Mouse (Mus musculus) liver, embryonic 16.5 days (tissue): ENCODE data around the gene Vps4b. TPM values are rescaled to one million over a fixed set of nuclear protein-coding genes. Genes with fewer than 3 reads are reported as not detected.

Source experiments
- ATAC-seq: fragments of 200-750 bp; cut with Nextera tagmentation; 2 replicates; pipeline ENCODE4 v1.8.0; 2017; ENCODE audit warnings: low read depth, mild to moderate bottlenecking, moderate number of reproducible peaks, moderate library complexity
- H3K27ac ChIP-seq: fragments of 300-500 bp; sonication (generic); 2 replicates; pipeline ENCODE4 v1.5.1; 2014; ENCODE audit warnings: mild to moderate bottlenecking, low read length
- H3K27me3 ChIP-seq: fragments of 300-500 bp; sonication (generic); 2 replicates; pipeline ENCODE4 v1.6.1; 2014; ENCODE audit warnings: low read depth, low read length, mixed read lengths; ENCODE audit not compliant: control insufficient read depth, insufficient read depth
- H3K36me3 ChIP-seq: fragments of 300-500 bp; sonication (generic); 2 replicates; pipeline ENCODE4 v1.6.1; 2014; ENCODE audit warnings: mild to moderate bottlenecking; ENCODE audit not compliant: control insufficient read depth, insufficient read depth
- H3K4me1 ChIP-seq: fragments of 300-500 bp; sonication (generic); 2 replicates; pipeline ENCODE4 v1.6.1; 2014; ENCODE audit warnings: low read depth, low read length, mixed read lengths; ENCODE audit not compliant: control insufficient read depth
- H3K4me2 ChIP-seq: fragments of 300-500 bp; sonication (generic); 2 replicates; pipeline ENCODE4 v1.6.1; 2014; ENCODE audit warnings: low read depth, low read length, mixed read lengths
- H3K4me3 ChIP-seq: fragments of 300-500 bp; sonication (generic); 2 replicates; pipeline ENCODE4 v1.5.1; 2014; ENCODE audit warnings: low read depth, mild to moderate bottlenecking, low read length
- H3K9ac ChIP-seq: fragments of 300-500 bp; sonication (generic); 2 replicates; pipeline ENCODE4 v1.6.1; 2014; ENCODE audit warnings: low read depth, low read length
- H3K9me3 ChIP-seq: fragments of 300-500 bp; sonication (generic); replicated peaks from 2 replicates; pipeline ENCODE4 v1.6.1; 2016; ENCODE audit warnings: low read length; ENCODE audit not compliant: control insufficient read depth
- WGBS: fragments of 180-500 bp; shearing (Covaris S2); extraction: QIAGEN DNeasy Blood & Tissue Kit; methylation state at CpG from one replicate; pipeline ENCODE4 v1.1.7; 2014; ENCODE audit not compliant: insufficient replicate concordance; 5-methylcytosine and 5-hydroxymethylcytosine counted together
- polyA plus RNA-seq: library from polyadenylated mRNA; unstranded; fragments of >200 nt; fragmentation: Nextera tagmentation; extraction: Ambion mirVana; gene quantifications from 2 replicates; pipeline ENCODE4 v1.2.1, GENCODE M21; 2015

The Vps4b gene
- polyA plus RNA-seq, 1 experiment from 2014 or later: 22.6 TPM

- Histone ChIP-seq H3K36me3 (no peaks in the 10 kb centered on the region), H3K27ac (peak within 1 kb of the TSS; percentile 88), H3K4me2 (peak within 1 kb of the TSS; percentile 100), H3K9ac (peak within 1 kb of the TSS; percentile 74), H3K9me3 (no peaks in the 10 kb centered on the region), H3K4me3 (peak within 1 kb of the TSS; percentile 81), H3K4me1 (peaks cover 7% of the 10 kb centered on the region), H3K27me3 (no peaks in the 10 kb centered on the region)
- peak; percentile 98 for ATAC-seq
- WGBS: 1% methylated on average over 51 of the region's 51 CpGs
These were observed 36.7 kb downstream of the Vps4b start, which contains the start of gene Kdsr for GRCm38 (mm10) chr1:106759572-106760435. Gene Kdsr (minus strand): TSS chr1:106759727.

- H3K36me3 ChIP-seq: no peaks in the 10 kb centered on the region
- WGBS: under 1% methylated on average over 34 of the region's 34 CpGs
- H3K9ac ChIP-seq: peak overlapping the region; percentile 74
- peaks cover 7% of the 10 kb centered on the region for H3K4me1 ChIP-seq
- H3K4me2 ChIP-seq: peak overlapping the region; percentile 100
- H3K9me3 ChIP-seq: no peaks in the 10 kb centered on the region
- no peaks in the 10 kb centered on the region for H3K27me3 ChIP-seq
- H3K27ac ChIP-seq: peak overlapping the region; percentile 88
- peak overlapping the region; percentile 81 for H3K4me3 ChIP-seq
- peak; percentile 58 for ATAC-seq
These were observed 37.6 kb downstream of the Vps4b start for GRCm38 (mm10) chr1:106758734-106759571.

DNA sequence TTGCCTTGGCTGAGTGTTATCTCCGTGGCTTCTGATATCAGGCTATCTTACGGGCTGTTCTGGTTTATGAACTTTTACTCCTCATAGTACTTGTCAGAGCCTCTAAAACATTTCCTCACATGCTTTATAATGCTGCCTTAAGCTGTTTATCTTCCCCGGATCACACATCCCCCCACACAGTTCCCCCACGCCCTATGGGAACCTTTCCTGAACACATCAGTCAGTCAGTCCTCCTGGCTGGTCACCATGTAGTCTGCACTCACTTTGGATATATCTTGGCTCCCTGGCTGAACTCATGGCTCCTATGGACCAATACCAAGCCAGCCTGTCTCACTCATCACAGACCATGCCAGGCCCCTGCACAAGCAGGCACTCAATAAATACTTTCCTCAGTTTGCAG, 39.9 kb downstream of the Vps4b start:
- no peaks in the 10 kb centered on the region for H3K27me3 ChIP-seq
- no peak for ATAC-seq
- H3K27ac ChIP-seq: no peak overlapping the region
- H3K9ac ChIP-seq: no peak overlapping the region
- H3K4me1 ChIP-seq: peaks cover 7% of the 10 kb centered on the region
- no peaks in the 10 kb centered on the region for H3K9me3 ChIP-seq
- H3K4me3 ChIP-seq: no peak overlapping the region
- no peak overlapping the region for H3K4me2 ChIP-seq
- no peaks in the 10 kb centered on the region for H3K36me3 ChIP-seq
- WGBS: 27% methylated on average over 4 of the region's 4 CpGs

GRCm38 (mm10) chr1:106752013-106752412, 44.5 kb downstream of the Vps4b start:
- ATAC-seq: no peak
- 84% methylated on average over 5 of the region's 5 CpGs for WGBS
- H3K4me3 ChIP-seq: no peak overlapping the region
- H3K27me3 ChIP-seq: no peaks in the 10 kb centered on the region
- H3K9ac ChIP-seq: no peak overlapping the region
- no peaks in the 10 kb centered on the region for H3K9me3 ChIP-seq
- H3K36me3 ChIP-seq: no peaks in the 10 kb centered on the region
- no peak overlapping the region for H3K4me2 ChIP-seq
- no peak overlapping the region for H3K27ac ChIP-seq
- no peaks in the 10 kb centered on the region for H3K4me1 ChIP-seq

GRCm38 (mm10) chr1:106750656-106751055, 45.9 kb downstream of the Vps4b start:
- no peak for ATAC-seq
- no peak overlapping the region for H3K4me2 ChIP-seq
- no peaks in the 10 kb centered on the region for H3K9me3 ChIP-seq
- no peak overlapping the region for H3K27ac ChIP-seq
- no peaks in the 10 kb centered on the region for H3K4me1 ChIP-seq
- no peak overlapping the region for H3K9ac ChIP-seq
- no peaks in the 10 kb centered on the region for H3K36me3 ChIP-seq
- H3K27me3 ChIP-seq: no peaks in the 10 kb centered on the region
- H3K4me3 ChIP-seq: no peak overlapping the region
- WGBS: 56% methylated on average over 1 of the region's 1 CpGs

DNA sequence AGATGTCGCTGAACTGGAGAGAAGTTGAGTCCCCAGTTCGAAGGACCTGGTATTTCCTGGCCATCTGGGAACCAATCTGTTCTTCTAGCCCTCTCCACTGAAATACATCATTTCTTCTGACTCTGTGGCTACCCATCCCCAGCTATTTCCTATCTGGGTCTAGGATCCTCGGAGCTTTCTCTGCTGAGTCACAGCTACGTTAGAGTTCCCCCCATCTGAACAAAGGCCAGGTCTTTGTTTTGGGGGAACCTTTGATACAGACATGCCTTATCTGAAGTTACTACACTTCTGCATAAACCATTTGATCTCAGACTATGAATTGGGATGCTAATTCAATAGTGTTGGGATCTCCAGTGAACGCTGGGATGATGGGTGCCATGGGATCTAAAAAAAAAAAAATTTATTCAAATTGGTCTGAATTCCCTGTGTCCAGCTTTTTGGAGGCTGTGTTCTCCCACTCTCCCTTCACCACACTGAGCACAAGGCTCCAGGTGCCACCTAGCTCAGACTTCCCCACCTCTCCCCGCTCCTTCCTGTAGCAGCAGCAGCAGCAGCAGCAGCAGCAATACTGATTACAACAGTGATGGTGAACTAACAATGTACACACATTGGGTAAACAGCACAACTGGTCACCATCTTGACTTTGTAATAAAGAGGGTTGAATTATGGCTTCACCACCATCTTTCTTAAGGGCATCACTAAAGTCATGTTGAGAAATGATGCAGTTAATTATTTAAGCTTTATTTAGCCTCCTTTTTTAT, 47.8 kb downstream of the Vps4b start:
- Histone ChIP-seq H3K27ac (no peak overlapping the region), H3K27me3 (no peaks in the 10 kb centered on the region), H3K9ac (no peak overlapping the region), H3K4me1 (no peaks in the 10 kb centered on the region), H3K4me3 (no peak overlapping the region), H3K9me3 (no peaks in the 10 kb centered on the region), H3K36me3 (no peaks in the 10 kb centered on the region), H3K4me2 (no peak overlapping the region)
- 68% methylated on average over 6 of the region's 6 CpGs for WGBS
- ATAC-seq: no peak

DNA sequence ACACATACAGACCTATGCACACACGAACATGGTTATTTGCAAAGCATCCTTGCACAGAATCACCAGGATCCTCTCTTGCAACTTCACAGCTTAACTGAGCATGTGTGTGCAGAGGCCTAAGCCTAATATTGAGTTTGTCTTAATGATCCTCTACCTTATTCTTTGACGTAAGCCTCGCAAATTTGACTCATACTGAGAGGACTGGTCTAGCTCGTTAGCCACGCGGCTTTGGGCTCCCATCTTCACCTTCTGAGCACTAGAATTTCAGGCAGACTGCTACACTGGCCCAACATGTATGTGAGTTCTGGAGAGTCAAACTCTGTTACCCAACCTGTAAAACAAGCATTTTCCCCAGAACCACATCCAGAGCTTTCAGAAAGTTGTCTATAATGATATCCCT, 53.5 kb downstream of the Vps4b start:
- Histone ChIP-seq H3K4me2 (no peak overlapping the region), H3K4me1 (no peaks in the 10 kb centered on the region), H3K36me3 (no peaks in the 10 kb centered on the region), H3K27ac (no peak overlapping the region), H3K9me3 (no peaks in the 10 kb centered on the region), H3K9ac (no peak overlapping the region), H3K27me3 (no peaks in the 10 kb centered on the region), H3K4me3 (no peak overlapping the region)
- 80% methylated on average over 6 of the region's 6 CpGs for WGBS
- ATAC-seq: no peak

DNA sequence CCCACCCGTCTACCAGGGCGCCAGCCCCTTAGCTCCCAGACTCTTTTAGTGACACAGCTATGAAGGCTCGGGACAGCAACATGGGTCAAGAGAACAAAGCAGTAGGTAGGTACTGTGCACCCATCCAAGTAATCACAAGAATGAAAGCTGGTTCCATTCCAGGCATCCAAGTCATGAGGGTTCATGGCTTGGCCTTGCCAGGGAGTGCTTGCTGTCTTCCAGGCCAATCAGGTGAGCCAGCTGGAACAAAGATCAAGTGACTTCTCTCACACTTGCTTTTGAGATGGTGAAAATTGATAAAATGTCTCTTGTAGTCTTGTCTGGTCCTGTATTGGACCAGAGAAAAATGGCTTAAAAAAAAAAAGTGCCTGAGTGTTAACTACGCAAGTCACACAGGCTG, 55.8 kb downstream of the Vps4b start:
- 73% methylated on average over 4 of the region's 4 CpGs for WGBS
- H3K9me3 ChIP-seq: no peaks in the 10 kb centered on the region
- H3K27ac ChIP-seq: no peak overlapping the region
- H3K4me3 ChIP-seq: no peak overlapping the region
- H3K9ac ChIP-seq: no peak overlapping the region
- no peak for ATAC-seq
- H3K27me3 ChIP-seq: no peaks in the 10 kb centered on the region
- no peak overlapping the region for H3K4me2 ChIP-seq
- H3K36me3 ChIP-seq: no peaks in the 10 kb centered on the region
- H3K4me1 ChIP-seq: no peaks in the 10 kb centered on the region
